9 mouse cellular contexts compared by ENCODE assay signal in genomic region chr9:100440111-100440790, GRCm38 (mm10). TPM values are rescaled to one million over a fixed set of nuclear protein-coding genes. Genes with fewer than 3 reads are reported as not detected.
DNase-seq lines count a peak whose midpoint lies in the region; ATAC-seq and TF ChIP-seq lines count a peak whose summit lies in the region.
"Had no signal": no experiment of that assay in that cellular context is flagged by ENCODE, and none has a peak within 500 bp of the region (broad histone marks: within the 10 kb centered on the region; RNA-seq: fewer than 3 reads in every experiment).

No protein-coding gene starts in this region.

- no peaks in the 10 kb centered on the region for H3K27me3 ChIP-seq in heart, adult 2 months (ENCODE audit: control insufficient read depth, insufficient read depth, low read length)
- no peaks in the 10 kb centered on the region for H3K27me3 ChIP-seq in heart, embryonic 11.5 days (ENCODE audit: control insufficient read depth, insufficient read depth, low read length)
- H3K27me3 ChIP-seq in midbrain, embryonic 14.5 days (ENCODE audit: control insufficient read depth, insufficient read depth, low read length): no peaks in the 10 kb centered on the region
- H3K27me3 ChIP-seq: Patski had no signal

- no peaks in the 10 kb centered on the region for H3K36me3 ChIP-seq in heart, adult 2 months (ENCODE audit: control insufficient read depth, insufficient read depth, low read length)
- H3K36me3 ChIP-seq in heart, embryonic 11.5 days (ENCODE audit: control insufficient read depth, insufficient read depth, low read length): no peaks in the 10 kb centered on the region
- H3K36me3 ChIP-seq in midbrain, embryonic 14.5 days (ENCODE audit: control insufficient read depth, insufficient read depth, low read length): no peaks in the 10 kb centered on the region

- no peak overlapping the region for H3K9ac ChIP-seq in heart, adult 2 months (ENCODE audit: low read depth, low read length)
- no peak overlapping the region for H3K9ac ChIP-seq in heart, embryonic 11.5 days (ENCODE audit: low read depth, low read length)
- no peak overlapping the region for H3K9ac ChIP-seq in midbrain, embryonic 14.5 days (replicated peaks; ENCODE audit: low read length)

- intact Hi-C loops in heart, adult 2 months (cut with DNase I): no loop called here

- TF ChIP-seq CTCF in heart, adult 2 months (IDR thresholded peaks at IDR 0.05): no peak

- 0 out of 2 replicates have a peak, but pooled peaks have one; percentile 34 for TF ChIP-seq EP300 in heart, adult 2 months (IDR thresholded peaks at IDR 0.05; ENCODE audit: insufficient read depth, low read depth, low read length)

- DNase-seq in heart, adult 2 months: peak; percentile 52 to 59
- peak; percentile 73 for DNase-seq in adrenal gland, postnatal 14 days
- peak; percentile 54 for DNase-seq in gastrocnemius, postnatal 10 days
- DNase-seq in layer of hippocampus, adult 8-10 months (ENCODE audit: low spot score in 2 of 2): peak; percentile 39 to 50
- peak; percentile 79 for DNase-seq in midbrain, embryonic 14.5 days
- DNase-seq in spleen, postnatal 14 days (ENCODE audit: low spot score in 2 of 2): no peak

- H3K4me3 ChIP-seq in heart, adult 2 months: no peak overlapping the region
- no peak overlapping the region for H3K4me3 ChIP-seq in heart, embryonic 11.5 days (ENCODE audit: low read depth, low read length)
- H3K4me3 ChIP-seq in midbrain, embryonic 14.5 days (replicated peaks; ENCODE audit: low read depth, low read length): no peak overlapping the region

- H3K9me3 ChIP-seq in heart, embryonic 11.5 days (replicated peaks; ENCODE audit: control insufficient read depth, low read length): no peaks in the 10 kb centered on the region
- no peaks in the 10 kb centered on the region for H3K9me3 ChIP-seq in midbrain, embryonic 14.5 days (ENCODE audit: control insufficient read depth, low read length)

- WGBS in heart, adult 2 months: 22% methylated on average over 9 of the region's 9 CpGs
- 52% methylated on average over 9 of the region's 9 CpGs for WGBS in heart, embryonic 11.5 days (ENCODE audit: insufficient replicate concordance)
- 50% methylated on average over 9 of the region's 9 CpGs for WGBS in midbrain, embryonic 14.5 days

- ATAC-seq in heart, embryonic 11.5 days (replicated peaks; ENCODE audit: insufficient number of reproducible peaks, low FRiP score, low TSS enrichment): no peak
- ATAC-seq in midbrain, embryonic 14.5 days (ENCODE audit: low FRiP score, low TSS enrichment): peak; percentile 72
- ATAC-seq in inflammation-experienced regulatory T-cells, adult 6 months: no peak
- ATAC-seq: Patski had no signal

- no peak overlapping the region; the same call in 1 of the 2 replicates for H3K27ac ChIP-seq in heart, adult 2 months
- no peak overlapping the region for H3K27ac ChIP-seq in heart, embryonic 11.5 days (ENCODE audit: low read depth, low read length)
- peak overlapping the region; percentile 78 for H3K27ac ChIP-seq in midbrain, embryonic 14.5 days (replicated peaks; ENCODE audit: low read depth, low read length)

- no peak for TF ChIP-seq POLR2A in heart, adult 2 months (IDR thresholded peaks at IDR 0.05; ENCODE audit: insufficient read depth, low read depth, low read length)

- peaks cover 3% of the 10 kb centered on the region; the same call in 1 of the 2 replicates for H3K4me1 ChIP-seq in heart, adult 2 months (ENCODE audit: control insufficient read depth, insufficient read depth, low read length)
- H3K4me1 ChIP-seq in heart, embryonic 11.5 days (ENCODE audit: control insufficient read depth, insufficient read depth, low read length): no peaks in the 10 kb centered on the region
- peaks cover 19% of the 10 kb centered on the region for H3K4me1 ChIP-seq in midbrain, embryonic 14.5 days (ENCODE audit: control insufficient read depth, insufficient read depth, low read length)

- H3K4me2 ChIP-seq in heart, embryonic 11.5 days: no peak overlapping the region
- peak overlapping the region; percentile 36 for H3K4me2 ChIP-seq in midbrain, embryonic 14.5 days (ENCODE audit: low read length)

- H3K79me2 ChIP-seq in heart, adult 2 months (replicated peaks; ENCODE audit: control insufficient read depth, insufficient read depth, low read length): no peaks in the 10 kb centered on the region

RNA-seq across cellular contexts. Expression of gene Il20rb, which starts 46.3 kb away (rescaled TPM):
- total RNA-seq in heart, adult 2 months (2021): 1 to 10 TPM in 1 of 2 experiments, under 1 TPM in 1; 0.86 to 1.6 TPM
- polyA plus RNA-seq in heart, adult 2 months (2012; rRNA removed): 1.7 and 2.0 TPM in 2 replicates
- polyA plus RNA-seq in heart, embryonic 11.5 days (2014; fragmentation: Nextera tagmentation; extraction: Ambion mirVana): 0.39 and 0.89 TPM in 2 replicates
- 0.74 and 1.6 TPM in 2 replicates for total RNA-seq in adrenal gland, postnatal 14 days (2021)
- total RNA-seq in gastrocnemius, postnatal 10 days (2021): 1 to 10 TPM; 2.9 to 3.9 TPM
- total RNA-seq in layer of hippocampus, adult 8-10 months (2022): 1 to 10 TPM; 2.5 to 4.9 (median 3.9) TPM
- polyA plus RNA-seq in midbrain, embryonic 14.5 days (2014; fragmentation: Nextera tagmentation; extraction: Ambion mirVana): 0.63 and 0.99 TPM in 2 replicates
- polyA plus RNA-seq in inflammation-experienced regulatory T-cells, adult 6 months (2017; shearing (Covaris generic)): 1 to 10 TPM; 1.3 to 2.6 (median 1.8) TPM

Comparison
In these comparisons a context has a peak if more than half of its experiments do, and no peak if none do; other contexts are left out.
1. DNase-seq: peak in heart, adult 2 months (2 of 2), adrenal gland, postnatal 14 days (single experiment), gastrocnemius, postnatal 10 days (single experiment), layer of hippocampus, adult 8-10 months (2 of 2) and midbrain, embryonic 14.5 days (single experiment); none in spleen, postnatal 14 days (0 of 2).